Mouse (Mus musculus) G1E (cell line): Measurements from ENCODE around the gene Ccdc73.
"Not testable (repeated sequence)": the region's sequence is repeated elsewhere in the genome, so short reads cannot be mapped to it uniquely, and the experiment has no call there.

ENCODE experiments used
- CTCF ChIP-seq: IDR thresholded peaks from 2 replicates; pipeline ENCODE4 v1.5.1; 2012; ENCODE audit warnings: low read depth, low read length, inconsistent platforms, mixed read lengths
- GATA1 ChIP-seq: IDR thresholded peaks from 2 replicates; pipeline ENCODE4 v1.6.1; 2012; ENCODE audit warnings: borderline replicate concordance, low read length, inconsistent platforms, mixed read lengths
- POLR2AphosphoS5 ChIP-seq: IDR thresholded peaks from 2 replicates; pipeline ENCODE4 v1.6.1; 2012; ENCODE audit warnings: low read depth, low read length, inconsistent platforms; ENCODE audit not compliant: insufficient replicate concordance

GRCm38 (mm10) chr2:104858083-104858482 is 9.5 kb upstream of the Ccdc73 start:
- not testable (repeated sequence) for TF ChIP-seq CTCF, GATA1, POLR2AphosphoS5
